Mouse (Mus musculus) kidney, adult 2 months (tissue): ENCODE results near the gene Ccdc85b.

ENCODE experiments used
- CTCF ChIP-seq: fragments of 200-500 bp; conservative IDR thresholded peaks from 2 replicates; pipeline ENCODE4 v1.5.1; 2011; ENCODE audit warnings: low read depth, mild to moderate bottlenecking, control low read depth, low read length, moderate library complexity, mixed read lengths; ENCODE audit not compliant: insufficient read depth, insufficient read length
- POLR2A ChIP-seq: fragments of 200-500 bp; IDR thresholded peaks from one replicate; pipeline ENCODE4 v1.6.1; 2011; ENCODE audit warnings: low read depth, low read length, control low read depth

DNA sequence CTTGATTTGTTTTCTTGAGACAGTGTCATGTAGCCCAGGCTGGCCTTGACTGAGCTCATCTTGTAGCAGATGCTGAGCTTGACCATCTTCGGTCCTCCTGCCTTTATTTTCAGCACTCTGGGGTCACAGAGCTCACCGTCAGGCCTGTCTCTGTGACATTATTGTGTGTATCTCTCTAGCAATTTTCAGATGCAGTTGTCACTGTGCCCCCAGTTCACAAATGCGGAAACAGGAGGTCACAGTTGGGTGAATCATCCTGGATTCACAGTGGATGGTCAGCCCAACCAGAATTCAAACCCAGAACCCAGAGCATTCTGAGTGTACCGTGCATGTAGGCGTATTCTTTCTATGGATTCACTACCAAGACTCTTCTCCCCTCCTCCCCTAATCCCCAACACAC is 11.9 kb downstream of the Ccdc85b start:
- no peak for TF ChIP-seq CTCF
- no peak for TF ChIP-seq POLR2A
